Mouse (Mus musculus): ENCODE measurements around the gene Tdrd1.

- no peak for TF ChIP-seq CTCF (IDR thresholded peaks at IDR 0.05; ENCODE audit: low read depth, low read length)
- no peak for TF ChIP-seq POLR2A (IDR thresholded peaks at IDR 0.05; ENCODE audit: extremely low read depth, insufficient read depth, low read length)
Measured at GRCm38 (mm10) chr19:56873816-56874600, 48.0 kb downstream of the Tdrd1 start, which contains the start of gene Vwa2.

Measured in liver, adult 2 months (tissue).